Mouse (Mus musculus) thymus, adult 2 months (tissue): ENCODE measurements around the gene Hecw2.

ENCODE experiments used
- CTCF ChIP-seq: fragments of 200-500 bp; IDR thresholded peaks from 2 replicates; pipeline ENCODE4 v1.5.1; 2012; ENCODE audit warnings: mild to moderate bottlenecking, control low read depth, low read length, moderate library complexity, borderline replicate concordance; ENCODE audit not compliant: control insufficient read depth, poor library complexity, insufficient read depth; ENCODE audit errors: extremely low read depth
- POLR2A ChIP-seq: fragments of 200-500 bp; IDR thresholded peaks from 2 replicates; pipeline ENCODE4 v1.6.1; 2012; ENCODE audit warnings: mild to moderate bottlenecking, low read length, control low read depth, moderate library complexity; ENCODE audit not compliant: control insufficient read depth, poor library complexity, insufficient read depth; ENCODE audit errors: extremely low read depth

DNA sequence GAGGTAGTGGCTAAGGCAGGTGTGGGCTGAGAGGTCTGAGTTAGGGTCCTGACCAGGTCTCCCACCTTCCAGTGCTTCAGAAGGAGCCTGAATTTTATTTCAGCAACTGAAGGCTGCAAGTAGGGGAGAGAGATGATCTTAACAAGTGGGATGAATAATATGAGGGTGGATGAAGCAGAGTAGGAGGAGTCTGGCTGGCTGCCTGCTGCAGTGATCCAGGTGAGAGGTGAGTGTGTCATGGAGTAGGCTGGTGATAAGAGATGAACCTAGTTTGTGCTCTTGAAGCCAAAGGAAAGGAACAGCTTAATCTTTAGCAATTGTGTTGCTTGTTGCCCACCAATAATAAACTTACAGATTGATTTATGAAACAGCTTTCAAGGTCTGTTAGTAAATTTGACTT is 373.0 kb downstream of the Hecw2 start:
- no peak for TF ChIP-seq CTCF
- TF ChIP-seq POLR2A = no peak
